Mouse (Mus musculus): Measurements from ENCODE around the gene Ric8a. TPM values are rescaled to one million over a fixed set of nuclear protein-coding genes. Genes with fewer than 3 reads are reported as not detected.
A peak's percentile ranks its signal among the peaks of the same experiment; 100 is the strongest.

Ric8a gene
- polyA plus RNA-seq, 1 experiment, result 61.2 TPM

DNA sequence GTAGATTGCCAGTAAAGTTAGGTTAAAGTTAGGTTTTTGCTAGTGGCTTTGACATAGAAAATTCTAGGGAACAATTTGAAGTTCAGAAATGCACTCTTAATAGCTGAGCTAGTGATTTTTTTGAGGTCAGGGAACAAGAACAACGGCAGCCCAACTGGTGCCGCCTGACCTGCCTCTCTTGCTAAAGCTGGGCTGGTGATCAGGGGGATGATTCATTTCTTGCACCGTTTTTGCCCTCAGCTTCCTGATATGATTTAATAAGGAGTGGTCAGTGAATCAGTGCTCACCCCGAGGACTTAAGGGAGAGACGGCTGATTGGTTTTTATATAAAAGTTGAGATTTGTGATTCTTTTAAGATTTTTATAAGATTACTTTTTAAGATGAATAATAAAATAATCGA lies 25.3 kb upstream of the Ric8a start:
- Histone ChIP-seq H3K4me1 (ENCODE audit: control insufficient read depth, insufficient read depth, low read length) (peaks cover 16% of the 10 kb centered on the region), H3K4me3 (ENCODE audit: insufficient read depth, low read length) (no peak overlapping the region), H3K27ac (ENCODE audit: insufficient read depth, low read depth, low read length) (no peak overlapping the region)
- TF ChIP-seq CTCF (IDR thresholded peaks at IDR 0.05; ENCODE audit: low read depth, low read length) (no peak), POLR2A (IDR thresholded peaks at IDR 0.05; ENCODE audit: borderline replicate concordance, low read depth, low read length) (no peak)

DNA sequence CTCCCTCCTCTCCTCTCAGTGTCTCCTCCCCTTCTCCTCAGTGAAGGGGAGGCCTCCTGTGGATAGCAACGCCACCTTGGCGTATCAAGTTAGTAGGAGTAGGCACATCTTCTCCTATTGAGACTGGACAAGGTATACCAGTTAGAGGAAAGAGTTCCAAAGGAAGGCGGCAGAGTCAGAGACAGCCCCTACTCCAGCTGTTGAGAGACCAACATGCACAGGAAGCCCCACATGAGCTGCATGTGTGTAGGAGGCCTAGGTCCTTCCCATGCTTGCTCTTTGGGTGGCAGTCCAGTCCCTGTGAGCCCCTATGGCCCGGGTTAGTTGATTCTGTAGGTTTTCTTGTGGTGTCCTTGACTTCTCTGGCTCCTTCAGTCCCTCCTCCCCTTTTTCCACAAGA lies 23.4 kb upstream of the Ric8a start:
- Histone ChIP-seq H3K27ac (ENCODE audit: insufficient read depth, low read depth, low read length) (no peak overlapping the region), H3K4me1 (ENCODE audit: control insufficient read depth, insufficient read depth, low read length) (peaks cover 16% of the 10 kb centered on the region), H3K4me3 (ENCODE audit: insufficient read depth, low read length) (no peak overlapping the region)
- TF ChIP-seq CTCF (IDR thresholded peaks at IDR 0.05; ENCODE audit: low read depth, low read length), result no peak
- TF ChIP-seq POLR2A (IDR thresholded peaks at IDR 0.05; ENCODE audit: borderline replicate concordance, low read depth, low read length), result no peak

DNA sequence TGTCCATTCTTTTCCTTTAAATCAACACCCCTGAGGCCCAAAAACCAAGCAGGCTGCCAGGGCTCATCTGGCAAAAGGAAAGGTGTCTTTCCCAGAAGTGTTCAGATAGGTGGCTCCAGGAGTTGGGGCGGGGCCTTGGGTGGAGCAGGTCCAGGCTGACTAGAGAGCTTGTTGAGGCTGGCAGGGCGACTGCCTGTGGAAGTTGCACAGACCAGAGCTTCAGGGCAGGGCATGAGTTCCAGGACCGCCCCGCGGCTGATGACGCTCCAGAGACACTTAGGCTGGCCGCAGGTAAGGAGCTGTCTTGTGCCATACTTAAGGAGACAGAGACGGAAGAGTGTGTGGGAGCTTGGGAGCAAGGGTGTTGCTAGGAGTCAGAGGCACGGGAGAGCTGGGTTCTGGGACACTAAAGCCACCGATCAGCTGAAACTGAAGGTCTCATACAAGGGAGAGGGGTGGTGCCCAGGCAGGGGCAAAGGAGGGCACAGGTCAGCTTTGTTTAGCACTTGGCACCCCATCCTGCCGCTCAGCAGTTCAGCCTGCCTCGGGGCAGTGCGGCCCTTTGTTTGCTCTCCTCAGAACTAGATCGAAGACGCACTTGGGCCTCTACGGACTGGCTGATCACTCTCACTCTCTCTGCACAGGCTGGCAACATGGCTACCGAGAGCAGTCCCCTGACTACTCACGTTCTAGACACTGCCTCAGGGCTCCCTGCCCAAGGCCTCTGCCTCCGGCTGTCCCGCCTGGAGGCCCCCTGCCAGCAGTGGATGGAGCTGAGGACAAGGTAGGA lies 21.6 kb upstream of the Ric8a start, which contains the start of gene Urah:
Urah (plus strand) TSS at position 51 of the 790 bp plus-strand sequence.
- Histone ChIP-seq H3K4me3 (ENCODE audit: insufficient read depth, low read length) (no peak within 1 kb of the TSS), H3K4me1 (ENCODE audit: control insufficient read depth, insufficient read depth, low read length) (peaks cover 12% of the 10 kb centered on the region), H3K27ac (ENCODE audit: insufficient read depth, low read depth, low read length) (no peak within 1 kb of the TSS)
- TF ChIP-seq CTCF (IDR thresholded peaks at IDR 0.05; ENCODE audit: low read depth, low read length), result no peak
- TF ChIP-seq POLR2A (IDR thresholded peaks at IDR 0.05; ENCODE audit: borderline replicate concordance, low read depth, low read length), result no peak

DNA sequence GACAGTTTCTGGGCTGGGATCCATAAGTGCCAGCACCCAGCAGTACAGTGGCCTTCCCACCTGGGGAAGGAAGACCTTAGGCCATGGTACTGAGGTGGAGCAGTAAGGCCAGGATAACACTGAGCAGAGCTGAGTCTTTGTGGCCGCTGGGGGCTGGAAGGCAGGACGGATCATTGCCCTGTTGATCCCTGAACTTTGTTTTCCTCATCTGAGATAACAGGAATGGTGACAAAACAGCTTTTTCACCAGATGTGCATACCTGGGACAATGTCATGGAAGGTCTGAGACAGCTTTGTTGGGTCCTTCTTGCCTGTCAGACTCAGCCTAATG lies 21.0 kb upstream of the Ric8a start:
- TF ChIP-seq CTCF (IDR thresholded peaks at IDR 0.05; ENCODE audit: low read depth, low read length), result no peak
- TF ChIP-seq POLR2A (IDR thresholded peaks at IDR 0.05; ENCODE audit: borderline replicate concordance, low read depth, low read length), result no peak
- H3K27ac ChIP-seq (ENCODE audit: insufficient read depth, low read depth, low read length), result no peak overlapping the region
- H3K4me1 ChIP-seq (ENCODE audit: control insufficient read depth, insufficient read depth, low read length), result peaks cover 7% of the 10 kb centered on the region
- H3K4me3 ChIP-seq (ENCODE audit: insufficient read depth, low read length), result no peak overlapping the region

DNA sequence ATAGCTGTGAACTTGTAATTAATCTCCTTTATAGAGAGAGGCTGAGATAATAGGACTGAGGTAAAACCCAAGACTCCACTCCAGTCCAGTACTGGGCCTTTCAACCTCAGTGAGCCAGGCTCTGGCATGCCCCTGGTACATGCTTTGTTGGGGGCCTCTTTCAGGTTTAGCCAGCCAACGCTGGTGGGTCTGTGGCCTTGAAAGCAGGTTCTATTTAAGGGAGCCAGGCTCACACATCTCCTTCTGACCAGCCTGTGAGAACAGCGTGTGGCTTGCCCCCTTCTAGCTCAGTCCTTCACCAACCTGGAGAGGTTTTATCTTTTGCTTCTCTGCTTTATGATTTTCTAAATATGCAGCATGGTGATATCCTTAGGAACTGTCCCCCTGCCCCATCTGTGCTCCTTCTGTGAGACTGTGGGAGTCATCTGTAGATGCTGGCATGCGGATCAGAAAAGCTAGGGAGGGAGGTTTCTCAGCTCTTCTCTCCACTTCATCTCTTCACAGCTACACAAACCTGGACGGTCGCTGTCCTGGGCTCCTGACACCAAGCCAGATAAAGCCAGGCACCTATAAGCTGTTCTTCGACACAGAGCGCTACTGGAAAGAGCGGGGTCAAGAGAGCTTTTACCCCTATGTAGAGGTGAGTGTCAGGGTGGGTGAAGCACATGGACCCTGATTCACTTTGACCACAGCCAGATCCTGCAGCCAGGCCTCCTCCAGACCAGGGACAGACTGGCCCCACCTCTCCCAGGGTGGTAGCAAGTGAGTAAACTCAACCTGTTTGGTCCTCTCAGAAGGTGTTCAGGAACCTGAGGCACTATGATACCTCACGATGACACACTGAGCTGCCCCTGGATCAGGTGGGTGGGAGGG lies 20.3 kb upstream of the Ric8a start:
- Histone ChIP-seq H3K4me1 (ENCODE audit: control insufficient read depth, insufficient read depth, low read length) (peaks cover 5% of the 10 kb centered on the region), H3K4me3 (ENCODE audit: insufficient read depth, low read length) (no peak overlapping the region), H3K27ac (ENCODE audit: insufficient read depth, low read depth, low read length) (no peak overlapping the region)
- TF ChIP-seq CTCF (IDR thresholded peaks at IDR 0.05; ENCODE audit: low read depth, low read length), result no peak
- TF ChIP-seq POLR2A (IDR thresholded peaks at IDR 0.05; ENCODE audit: borderline replicate concordance, low read depth, low read length), result no peak

DNA sequence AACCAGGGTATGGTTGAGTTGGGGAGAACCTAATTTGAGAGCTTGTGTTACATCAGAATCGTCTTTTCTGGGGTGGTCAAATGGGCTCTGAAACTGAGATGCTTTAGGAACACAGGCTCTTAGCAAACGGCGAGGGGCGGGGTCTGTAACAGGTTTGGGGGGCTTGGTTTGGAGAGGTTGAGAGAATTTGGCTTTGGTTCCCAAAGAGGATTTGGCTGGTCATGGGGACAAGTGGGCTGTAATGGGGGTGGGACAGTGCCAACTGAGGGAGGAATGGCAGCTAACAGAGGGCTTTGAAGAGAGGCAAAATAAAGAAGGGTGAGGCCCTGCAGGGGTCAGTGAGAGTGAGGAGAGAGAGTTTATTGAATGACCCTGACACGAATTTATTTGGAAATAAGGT lies 17.2 kb upstream of the Ric8a start:
- Histone ChIP-seq H3K4me1 (ENCODE audit: control insufficient read depth, insufficient read depth, low read length) (no peaks in the 10 kb centered on the region), H3K27ac (ENCODE audit: insufficient read depth, low read depth, low read length) (no peak overlapping the region), H3K4me3 (ENCODE audit: insufficient read depth, low read length) (no peak overlapping the region)
- TF ChIP-seq CTCF (IDR thresholded peaks at IDR 0.05; ENCODE audit: low read depth, low read length) (no peak), POLR2A (IDR thresholded peaks at IDR 0.05; ENCODE audit: borderline replicate concordance, low read depth, low read length) (no peak)

DNA sequence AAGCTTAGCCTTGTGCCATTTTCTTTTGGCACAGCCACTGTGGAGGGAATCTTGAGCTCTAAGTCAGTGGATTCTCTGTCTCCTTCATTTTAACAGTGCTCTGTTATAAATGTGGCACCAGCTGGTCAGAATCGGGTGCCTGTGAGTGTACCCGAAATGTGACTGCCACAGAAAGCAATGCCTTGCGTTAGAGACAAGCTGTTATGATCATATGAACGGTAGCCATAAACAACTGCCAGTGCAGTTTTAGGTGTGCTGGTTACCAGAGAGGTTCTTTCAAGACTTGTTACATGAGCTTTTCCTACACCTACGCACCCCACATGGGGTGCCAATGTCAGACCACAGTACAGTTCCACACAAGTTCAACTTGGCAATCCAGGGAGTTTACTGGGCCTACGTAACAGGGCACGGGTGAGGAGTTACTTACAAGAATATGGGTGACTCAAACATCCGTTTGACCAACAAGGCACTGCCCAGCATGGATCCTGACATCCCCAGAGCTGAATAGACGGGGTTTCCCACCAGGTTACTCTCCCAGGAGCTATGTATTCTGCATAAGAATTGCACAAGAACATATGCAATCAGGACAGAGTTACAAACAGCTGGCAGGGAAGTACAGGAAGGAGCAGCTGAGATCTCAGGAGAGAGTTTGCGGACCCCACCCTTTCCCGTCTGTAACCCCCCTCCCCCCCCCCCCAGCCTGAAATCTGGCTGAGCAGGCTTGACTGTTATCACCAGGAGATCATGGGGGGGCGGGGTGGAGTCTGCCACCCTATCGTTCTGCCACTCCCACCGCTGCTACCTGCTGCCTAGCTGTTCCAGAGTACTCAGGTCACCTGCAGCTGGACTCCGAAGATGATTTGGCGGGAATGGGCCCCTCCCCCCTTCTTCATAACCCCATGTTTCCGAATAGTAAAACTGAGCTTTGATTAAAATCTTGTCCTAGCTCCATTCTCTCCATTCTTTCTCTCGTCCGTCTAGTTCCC lies 15.7 kb upstream of the Ric8a start:
- TF ChIP-seq CTCF (IDR thresholded peaks at IDR 0.05; ENCODE audit: low read depth, low read length) (no peak), POLR2A (IDR thresholded peaks at IDR 0.05; ENCODE audit: borderline replicate concordance, low read depth, low read length) (no peak)
- no peak overlapping the region for H3K4me3 ChIP-seq (ENCODE audit: insufficient read depth, low read length)
- H3K27ac ChIP-seq (ENCODE audit: insufficient read depth, low read depth, low read length), result no peak overlapping the region
- H3K4me1 ChIP-seq (ENCODE audit: control insufficient read depth, insufficient read depth, low read length), result no peaks in the 10 kb centered on the region

DNA sequence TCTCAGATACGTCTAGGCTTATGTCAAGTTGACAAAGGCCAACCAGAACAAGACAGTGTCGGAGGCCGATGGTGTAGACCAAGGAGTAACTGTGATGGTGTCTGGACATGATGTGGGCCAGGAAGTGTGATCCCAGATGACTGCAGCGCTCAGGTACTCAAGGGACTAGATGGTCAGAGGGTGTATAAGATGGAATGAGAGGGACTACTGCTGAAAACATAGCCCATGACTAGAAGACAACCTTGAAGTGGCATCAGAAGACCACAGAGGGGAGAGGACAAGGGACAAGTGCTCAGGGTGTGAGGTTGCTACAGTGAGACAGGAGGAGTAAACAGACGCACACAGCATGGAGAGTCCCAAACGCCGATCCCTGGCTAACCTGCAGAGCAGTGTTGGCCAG lies 13.0 kb upstream of the Ric8a start:
- no peaks in the 10 kb centered on the region for H3K4me1 ChIP-seq (ENCODE audit: control insufficient read depth, insufficient read depth, low read length)
- TF ChIP-seq POLR2A (IDR thresholded peaks at IDR 0.05; ENCODE audit: borderline replicate concordance, low read depth, low read length) (no peak), CTCF (IDR thresholded peaks at IDR 0.05; ENCODE audit: low read depth, low read length) (no peak)
- H3K4me3 ChIP-seq (ENCODE audit: insufficient read depth, low read length), result no peak overlapping the region
- no peak overlapping the region for H3K27ac ChIP-seq (ENCODE audit: insufficient read depth, low read depth, low read length)

DNA sequence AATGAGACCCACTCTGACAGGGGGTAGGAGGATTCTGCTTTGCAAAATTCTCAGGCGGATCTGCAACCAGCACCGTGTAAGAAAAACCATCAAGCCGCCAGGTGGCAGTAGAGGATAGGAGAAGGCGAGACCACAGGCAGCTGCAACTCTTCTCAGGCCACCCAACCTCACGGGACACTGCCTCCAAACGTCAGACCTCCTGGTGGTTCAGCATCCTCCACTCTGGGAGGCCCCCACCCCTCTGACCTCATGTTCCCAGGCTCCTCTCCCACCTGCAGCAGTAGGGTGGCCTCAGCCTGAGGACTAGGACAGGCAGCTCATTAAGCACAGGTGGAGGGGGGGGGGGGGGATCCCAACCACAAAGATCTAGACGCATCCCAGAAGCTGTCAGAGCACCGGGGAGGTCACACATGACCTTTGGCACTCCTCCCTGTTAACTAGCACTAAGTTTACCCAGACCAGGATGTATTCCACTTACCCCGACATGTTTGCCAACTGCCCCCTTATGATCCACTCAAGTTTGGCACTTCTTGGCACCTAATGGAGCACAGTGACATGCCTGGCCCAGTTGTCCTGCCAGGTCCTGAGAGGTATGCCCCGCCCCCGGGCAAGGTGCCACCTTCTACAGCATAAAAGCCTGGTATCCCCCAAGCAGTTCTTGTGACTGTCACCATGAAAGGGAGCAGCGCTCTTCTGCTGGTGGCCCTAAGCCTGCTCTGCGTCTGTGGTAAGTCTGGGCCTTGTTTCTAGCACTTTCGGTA lies 11.7 kb upstream of the Ric8a start, which contains the start of gene Scgb1c1:
Scgb1c1 (plus strand) TSS at position 643 of the 761 bp plus-strand sequence.
- Histone ChIP-seq H3K4me3 (ENCODE audit: insufficient read depth, low read length) (no peak within 1 kb of the TSS), H3K27ac (ENCODE audit: insufficient read depth, low read depth, low read length) (no peak within 1 kb of the TSS), H3K4me1 (ENCODE audit: control insufficient read depth, insufficient read depth, low read length) (no peaks in the 10 kb centered on the region)
- TF ChIP-seq CTCF (IDR thresholded peaks at IDR 0.05; ENCODE audit: low read depth, low read length), result peak; percentile 75
- TF ChIP-seq POLR2A (IDR thresholded peaks at IDR 0.05; ENCODE audit: borderline replicate concordance, low read depth, low read length), result no peak
